Mouse (Mus musculus) C2C12 (cell line): Measurements from ENCODE around the gene Fth1.

ENCODE experiments used
- CEBPB ChIP-seq: IDR thresholded peaks from one replicate; pipeline ENCODE4 v1.6.1; 2011; ENCODE audit warnings: low read depth, mild to moderate bottlenecking, control low read depth, moderate library complexity
- CTCF ChIP-seq: IDR thresholded peaks from one replicate; pipeline ENCODE4 v1.5.1; 2011; ENCODE audit not compliant: control insufficient read depth, insufficient read depth, insufficient read length
- USF1 ChIP-seq: IDR thresholded peaks from one replicate; pipeline ENCODE4 v1.6.1; 2011; ENCODE audit warnings: low read depth, mild to moderate bottlenecking, control low read depth, moderate library complexity

DNA sequence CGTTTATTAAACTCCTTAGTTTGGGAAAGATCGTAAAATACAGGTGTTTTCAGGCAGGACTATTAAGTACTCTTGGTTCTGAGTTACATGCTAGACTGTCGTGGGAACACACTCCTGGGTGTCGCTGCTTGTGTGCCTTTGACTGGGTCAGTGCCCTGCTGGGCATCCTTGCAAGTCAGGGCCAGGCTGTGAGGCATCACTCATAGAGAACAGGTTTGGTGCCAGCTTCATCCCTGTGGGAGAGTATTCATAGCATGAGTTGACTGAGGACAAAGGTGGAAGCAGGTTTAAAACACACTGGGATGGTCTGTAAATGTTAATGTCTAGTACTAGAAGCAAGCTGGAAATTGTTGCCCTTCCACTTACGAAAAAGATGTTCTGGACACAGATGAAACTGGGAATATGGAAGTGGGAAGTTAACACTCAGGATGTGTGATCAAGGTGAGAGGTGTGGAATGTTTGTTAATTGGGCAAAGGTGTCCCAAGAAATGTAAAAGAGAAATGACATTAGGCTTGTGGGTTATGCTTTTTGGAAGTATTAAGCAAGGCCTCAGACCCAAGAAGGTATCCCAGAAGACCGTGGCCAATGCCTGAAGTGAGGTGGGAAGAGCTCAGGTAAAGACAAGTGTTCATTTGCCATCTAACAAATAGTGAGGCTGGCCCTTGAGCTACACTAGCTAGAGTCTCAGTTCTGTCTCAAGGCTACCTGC, 4.9 kb downstream of the Fth1 start:
- TF ChIP-seq USF1 (no peak), CTCF (no peak), CEBPB (no peak)
